Mouse (Mus musculus): Measurements from ENCODE around the gene Inhbc.

- TF ChIP-seq CTCF (IDR thresholded peaks at IDR 0.05; ENCODE audit: borderline replicate concordance, extremely low read depth, insufficient read depth, insufficient read length) (no peak), POLR2A (IDR thresholded peaks at IDR 0.05; ENCODE audit: borderline replicate concordance, extremely low read depth, insufficient read depth, insufficient read length, poor library complexity, severe bottlenecking) (no peak)
Observed at GRCm38 (mm10) chr10:127325454-127326016, 44.7 kb downstream of the Inhbc start.
